Mouse (Mus musculus) embryo, embryonic 11.5 days (tissue): ENCODE measurements around the gene A3galt2.

Experiments used
- DNase-seq: peaks from one replicate; pipeline ENCODE4 v3.0.0-alpha.2; 2012; ENCODE audit warnings: low read depth, low spot score

Gene A3galt2

DNA sequence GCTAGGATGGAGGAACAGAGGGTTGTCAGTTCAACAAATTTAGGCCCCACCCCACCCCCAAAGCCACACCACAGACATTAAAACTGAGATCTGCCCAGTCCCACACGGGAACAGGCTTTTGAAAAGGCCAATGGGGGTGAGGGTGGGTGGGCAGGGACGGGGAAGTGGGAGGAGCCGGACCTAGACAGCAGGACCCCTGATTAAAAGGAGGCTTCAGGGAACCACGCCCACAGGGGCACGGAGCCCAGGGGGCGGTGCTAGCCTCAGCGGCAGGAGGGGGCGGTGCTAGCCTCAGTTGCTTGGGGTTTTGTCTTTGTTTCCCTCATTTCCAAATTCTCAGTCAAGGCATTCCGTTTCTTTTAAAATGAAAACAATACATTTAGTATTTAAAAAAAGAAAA is 40.4 kb downstream of the A3galt2 start:
- DNase-seq: no peak

GRCm38 (mm10) chr4:128796788-128797187 is 41.6 kb downstream of the A3galt2 start:
- no peak for DNase-seq

DNA sequence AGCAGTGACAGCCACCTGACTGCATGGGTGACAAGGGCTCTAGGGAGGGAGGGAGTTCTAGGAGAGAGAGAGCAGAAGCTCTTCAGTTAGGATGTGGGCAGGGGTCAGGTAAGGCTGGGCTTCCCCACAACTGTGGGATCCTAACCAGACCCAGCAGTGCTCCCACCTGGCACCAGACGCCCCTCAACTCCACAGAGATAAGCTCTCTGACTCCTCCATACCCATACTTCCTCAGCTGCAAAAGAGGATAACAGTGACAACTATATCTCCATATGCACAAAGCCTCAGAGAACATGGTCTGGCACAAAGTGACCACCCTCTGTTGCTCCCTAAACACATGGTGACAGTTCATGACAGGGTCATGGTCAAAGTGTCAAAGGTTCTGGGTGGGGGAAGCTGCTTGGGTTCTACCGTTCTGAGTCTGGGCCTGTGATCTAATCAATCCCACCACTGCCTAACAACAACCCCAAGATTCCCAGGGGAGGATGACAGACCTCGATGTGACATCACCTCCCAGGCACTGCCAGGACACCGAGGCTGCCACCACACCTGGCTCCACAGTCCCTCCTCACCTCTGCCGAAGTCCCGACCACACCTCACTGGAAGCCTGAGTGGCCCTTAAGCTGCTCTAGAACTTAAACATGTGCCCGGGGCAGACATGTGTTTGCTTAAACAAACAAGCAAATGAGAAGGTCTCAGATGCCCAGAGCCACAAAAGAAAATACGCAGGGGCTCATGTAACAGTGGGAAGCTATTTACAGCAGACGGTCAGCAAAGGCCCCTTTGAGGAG is 46.7 kb downstream of the A3galt2 start:
- no peak for DNase-seq

- no peak for DNase-seq
Measured at GRCm38 (mm10) chr4:128803569-128803968, 48.4 kb downstream of the A3galt2 start.

DNA sequence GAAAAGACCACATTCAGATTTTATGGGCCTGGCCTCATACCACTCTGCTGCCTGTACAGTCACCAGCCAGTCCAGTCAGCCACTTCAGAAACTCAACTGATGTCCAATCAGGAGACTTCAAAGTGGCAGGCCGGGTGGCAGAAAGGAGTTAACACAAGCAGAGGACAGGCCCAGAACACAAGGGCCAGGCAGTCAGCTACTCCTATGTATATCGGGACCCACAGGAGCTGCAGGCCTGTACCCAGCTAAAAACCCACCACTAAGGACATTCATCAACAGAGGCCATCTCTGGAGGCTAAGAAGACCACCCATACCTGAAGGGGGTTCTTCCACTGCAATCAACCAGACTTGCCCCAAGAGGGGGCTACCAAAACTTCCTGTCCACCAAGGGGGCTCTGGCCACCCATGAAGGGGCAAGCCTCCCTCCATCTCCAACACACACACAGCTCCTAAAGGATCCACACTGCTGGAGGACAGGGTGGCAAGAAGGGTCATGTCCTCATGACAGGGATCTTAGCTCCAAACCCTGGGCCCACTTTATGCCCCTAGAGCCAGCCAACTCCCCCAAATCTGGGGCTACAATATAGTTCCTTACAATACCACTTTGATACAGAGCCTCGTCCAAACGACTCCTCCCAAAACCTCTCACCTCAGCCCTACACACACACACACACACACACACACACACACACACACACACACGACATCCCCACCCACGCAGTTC is 49.4 kb downstream of the A3galt2 start:
- DNase-seq: no peak

DNA sequence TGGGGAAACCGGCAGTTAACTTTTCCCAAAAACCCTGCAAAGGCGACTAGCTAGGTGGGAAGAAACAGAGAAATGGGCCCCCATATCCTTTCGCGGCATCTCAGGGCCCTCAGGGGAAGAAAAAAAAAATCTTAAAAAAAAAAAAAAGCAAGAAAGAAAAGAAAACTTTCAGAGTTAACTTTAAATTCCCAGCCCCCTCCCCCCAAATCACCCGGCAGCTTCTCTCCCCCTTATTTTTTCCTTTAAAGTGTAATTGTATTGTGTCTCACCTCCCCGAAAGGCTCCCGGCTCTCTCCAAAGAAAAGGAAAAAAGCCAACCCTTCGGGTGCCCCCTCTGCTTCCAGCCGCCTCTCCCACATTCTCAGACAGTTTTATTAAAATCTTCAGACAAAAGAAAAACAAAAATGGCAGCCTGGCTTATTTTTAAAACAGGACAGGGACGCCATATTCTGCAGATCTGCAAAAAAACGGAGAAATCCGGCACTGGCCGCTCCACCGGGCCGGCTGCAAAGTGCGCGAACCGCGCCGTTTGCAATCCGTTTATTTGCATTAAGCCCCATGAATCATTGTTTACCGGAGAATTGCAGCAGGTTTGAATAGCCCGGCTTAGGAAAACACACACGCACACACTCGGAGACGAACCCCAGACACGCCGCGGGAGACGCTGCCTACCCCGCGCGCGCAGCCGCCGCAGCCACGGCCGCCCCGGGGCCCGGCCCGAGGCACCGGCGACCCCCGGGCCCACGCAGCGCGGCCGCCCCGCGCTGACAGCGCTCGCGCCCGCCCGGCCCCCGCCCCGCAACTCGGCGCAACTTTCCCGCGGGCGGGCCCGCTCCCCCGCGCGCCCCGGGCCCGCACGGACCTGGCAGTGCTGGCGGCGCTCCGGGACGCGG is 50.2 kb downstream of the A3galt2 start:
- no peak for DNase-seq

- DNase-seq: no peak
Measured at GRCm38 (mm10) chr4:128806043-128806826, 51.1 kb downstream of the A3galt2 start, which contains the start of gene Zfp362. Gene Zfp362 (minus strand): TSS chr4:128806045.

GRCm38 (mm10) chr4:128806827-128807179 is 51.6 kb downstream of the A3galt2 start:
- DNase-seq: peak; percentile 46

- DNase-seq: peak; percentile 74
Measured at GRCm38 (mm10) chr4:128811382-128812056, 56.4 kb downstream of the A3galt2 start.

GRCm38 (mm10) chr4:128817011-128817410 is 61.8 kb downstream of the A3galt2 start:
- no peak for DNase-seq
